Mouse (Mus musculus) lung, adult 2 months (tissue): ENCODE measurements around the gene Cntrob.

Experiments
- CTCF ChIP-seq: fragments of 200-500 bp; IDR thresholded peaks from 2 replicates; pipeline ENCODE4 v1.5.1; 2011; ENCODE audit warnings: mild to moderate bottlenecking, low read length, control low read depth; ENCODE audit not compliant: insufficient read depth
- POLR2A ChIP-seq: fragments of 200-500 bp; IDR thresholded peaks from 2 replicates; pipeline ENCODE4 v1.6.1; 2011; ENCODE audit warnings: low read depth, mild to moderate bottlenecking, control low read depth, low read length, borderline replicate concordance; ENCODE audit errors: extremely low read depth

GRCm38 (mm10) chr11:69316361-69316760 is 7.2 kb downstream of the Cntrob start:
- TF ChIP-seq POLR2A (no peak), CTCF (no peak)
